Mouse (Mus musculus) lung, adult 2 months (tissue): Measurements from ENCODE around the gene E130114P18Rik.

Experiments used
- CTCF ChIP-seq: fragments of 200-500 bp; IDR thresholded peaks from 2 replicates; pipeline ENCODE4 v1.5.1; 2011; ENCODE audit warnings: mild to moderate bottlenecking, low read length, control low read depth; ENCODE audit not compliant: insufficient read depth
- POLR2A ChIP-seq: fragments of 200-500 bp; IDR thresholded peaks from 2 replicates; pipeline ENCODE4 v1.6.1; 2011; ENCODE audit warnings: low read depth, mild to moderate bottlenecking, control low read depth, low read length, borderline replicate concordance; ENCODE audit errors: extremely low read depth

DNA sequence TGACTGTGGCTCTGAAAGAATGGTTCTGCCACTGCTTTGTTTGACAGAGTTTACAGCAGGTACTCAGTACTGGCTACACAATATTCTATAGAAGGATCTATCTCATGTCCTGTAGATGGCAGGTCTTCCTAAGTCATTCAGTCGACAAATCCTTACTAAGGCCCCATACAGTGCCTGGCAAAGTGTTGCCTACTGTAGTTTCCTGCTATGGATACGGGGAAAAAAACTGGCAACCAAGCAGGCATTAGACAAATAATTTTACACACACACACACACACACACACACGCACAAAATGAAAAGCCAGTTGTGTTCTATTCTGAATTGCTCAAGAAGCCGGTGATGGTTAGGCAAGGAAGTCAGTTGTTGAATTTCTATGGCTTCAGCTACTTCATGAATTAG, 130.6 kb downstream of the E130114P18Rik start:
- no peak for TF ChIP-seq CTCF
- TF ChIP-seq POLR2A = no peak
